Mouse (Mus musculus): ENCODE measurements around the gene Rasgrp2. TPM values are rescaled to one million over a fixed set of nuclear protein-coding genes. Genes with fewer than 3 reads are reported as not detected.
A peak's percentile ranks its signal among the peaks of the same experiment; 100 is the strongest.

The Rasgrp2 gene
- polyA plus RNA-seq, 1 experiment from 2014 or later: 14.6 TPM

DNA sequence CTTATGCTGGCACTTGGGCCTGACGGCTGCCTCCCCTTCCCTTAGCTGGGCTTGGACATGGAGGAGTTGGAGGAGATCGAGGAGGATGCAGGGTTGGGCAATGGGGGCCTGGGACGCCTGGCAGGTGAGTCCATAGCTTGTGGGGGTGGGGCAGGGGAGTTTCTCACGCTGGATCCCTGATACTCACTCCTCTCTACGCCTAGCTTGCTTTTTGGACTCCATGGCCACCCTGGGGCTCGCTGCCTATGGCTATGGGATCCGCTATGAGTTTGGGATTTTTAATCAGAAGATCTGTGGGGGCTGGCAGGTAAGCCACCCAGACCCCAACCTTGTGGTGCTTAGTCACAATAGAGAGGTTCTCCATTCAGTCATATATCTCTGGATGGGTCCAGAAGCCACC is 13.3 kb upstream of the Rasgrp2 start:
- Histone ChIP-seq H3K27ac (no peak overlapping the region), H3K4me1 (peaks cover 50% of the 10 kb centered on the region), H3K36me3 (0 out of 2 replicates have a peak, but pooled peaks cover under 1% of the 10 kb centered on the region), H3K27me3 (ENCODE audit: low read depth, poor library complexity, severe bottlenecking) (peaks cover 16% of the 10 kb centered on the region), H3K9me3 (replicated peaks) (no peaks in the 10 kb centered on the region), H3K4me3 (no peak overlapping the region)
- no peak for DNase-seq (ENCODE audit: low spot score)
- WGBS: 80% methylated on average over 7 of the region's 7 CpGs

DNA sequence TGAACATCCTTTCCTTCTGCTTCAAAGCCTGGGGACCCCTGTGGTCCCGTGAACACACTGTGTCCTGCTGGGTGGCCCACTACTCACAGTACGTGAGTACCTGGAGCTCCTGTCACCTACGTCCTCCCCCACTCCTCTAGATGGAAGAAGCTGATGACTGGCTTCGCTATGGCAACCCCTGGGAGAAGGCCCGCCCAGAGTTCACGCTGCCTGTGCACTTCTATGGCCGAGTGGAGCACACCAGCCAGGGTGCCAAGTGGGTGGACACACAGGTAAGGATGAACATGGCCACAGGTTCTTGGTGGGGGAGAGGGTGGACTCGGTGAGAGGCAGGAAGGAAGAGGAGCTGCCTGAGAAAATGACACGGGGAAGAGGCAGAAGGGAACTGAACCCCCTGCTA is 12.9 kb upstream of the Rasgrp2 start:
- Histone ChIP-seq H3K4me3 (no peak overlapping the region), H3K9me3 (replicated peaks) (no peaks in the 10 kb centered on the region), H3K27me3 (ENCODE audit: low read depth, poor library complexity, severe bottlenecking) (peaks cover 16% of the 10 kb centered on the region), H3K4me1 (peaks cover 51% of the 10 kb centered on the region), H3K27ac (no peak overlapping the region), H3K36me3 (no peaks in the 10 kb centered on the region)
- DNase-seq (ENCODE audit: low spot score): no peak
- 63% methylated on average over 9 of the region's 9 CpGs for WGBS

DNA sequence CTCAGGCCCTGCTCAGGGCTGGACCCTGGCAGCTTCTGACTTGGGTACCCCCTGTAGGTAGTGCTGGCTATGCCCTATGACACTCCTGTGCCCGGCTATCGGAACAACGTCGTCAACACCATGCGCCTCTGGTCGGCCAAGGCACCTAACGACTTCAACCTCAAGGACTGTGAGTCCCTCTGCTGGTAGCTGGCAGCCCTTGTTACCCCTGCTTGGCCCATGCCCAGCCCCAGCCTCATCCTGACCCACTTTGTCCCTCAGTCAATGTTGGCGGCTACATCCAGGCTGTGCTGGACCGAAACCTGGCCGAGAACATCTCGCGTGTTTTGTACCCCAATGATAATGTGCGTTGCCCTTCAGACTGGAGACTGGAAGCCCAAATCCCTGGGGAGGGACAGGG is 11.1 kb upstream of the Rasgrp2 start:
- peaks cover 49% of the 10 kb centered on the region for H3K4me1 ChIP-seq
- 82% methylated on average over 13 of the region's 13 CpGs for WGBS

DNA sequence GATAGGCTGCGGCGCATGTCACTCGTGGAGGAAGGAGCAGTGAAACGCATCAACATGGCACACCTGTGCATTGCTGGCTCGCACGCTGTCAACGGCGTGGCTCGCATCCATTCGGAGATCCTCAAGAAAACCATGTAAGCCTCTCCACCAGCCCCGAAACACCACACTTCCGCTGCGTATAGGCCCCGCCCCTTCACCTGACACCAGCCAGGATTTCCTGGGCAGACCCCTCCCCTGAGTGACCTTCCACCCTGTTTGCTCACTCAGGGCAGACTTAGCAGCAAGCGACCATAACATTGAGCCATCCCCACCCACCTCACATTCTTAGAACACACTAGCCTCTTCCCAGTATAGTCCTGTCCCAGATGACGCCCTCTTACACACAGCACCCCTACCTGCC is 9.3 kb upstream of the Rasgrp2 start:
- H3K4me3 ChIP-seq: peak overlapping the region; percentile 53
- 6% methylated on average over 16 of the region's 16 CpGs for WGBS
- no peak for DNase-seq (ENCODE audit: low spot score)
- H3K27me3 ChIP-seq (ENCODE audit: low read depth, poor library complexity, severe bottlenecking): peaks cover 16% of the 10 kb centered on the region
- H3K36me3 ChIP-seq: no peaks in the 10 kb centered on the region
- H3K9me3 ChIP-seq (replicated peaks): no peaks in the 10 kb centered on the region
- peaks cover 31% of the 10 kb centered on the region for H3K4me1 ChIP-seq
- H3K27ac ChIP-seq: peak overlapping the region; percentile 66

More for the DNA sequence above, 11.1 kb upstream of the Rasgrp2 start:
- Histone ChIP-seq H3K4me3 (no peak overlapping the region), H3K36me3 (no peaks in the 10 kb centered on the region), H3K27me3 (ENCODE audit: low read depth, poor library complexity, severe bottlenecking) (peaks cover 16% of the 10 kb centered on the region), H3K27ac (no peak overlapping the region), H3K9me3 (replicated peaks) (no peaks in the 10 kb centered on the region)
- DNase-seq (ENCODE audit: low spot score): no peak

DNA sequence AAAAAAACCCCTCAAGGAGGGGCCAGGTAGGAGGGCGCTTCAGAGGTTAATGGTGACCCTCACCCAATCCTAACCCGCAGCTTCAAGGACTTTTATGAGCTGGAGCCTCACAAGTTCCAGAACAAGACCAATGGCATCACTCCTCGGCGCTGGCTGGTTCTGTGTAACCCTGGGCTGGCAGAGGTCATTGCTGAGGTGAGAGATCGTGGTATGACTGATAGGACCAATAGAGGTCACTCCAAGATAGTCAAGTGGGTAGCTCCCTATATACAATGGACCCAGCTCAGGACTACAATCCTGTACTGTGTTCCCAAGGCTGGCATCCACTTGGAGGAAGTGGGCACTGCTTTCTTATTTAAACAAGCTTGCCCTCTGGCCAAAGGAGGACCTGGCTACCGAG is 8.9 kb upstream of the Rasgrp2 start:
- WGBS: 55% methylated on average over 6 of the region's 6 CpGs
- H3K4me1 ChIP-seq: peaks cover 26% of the 10 kb centered on the region

DNA sequence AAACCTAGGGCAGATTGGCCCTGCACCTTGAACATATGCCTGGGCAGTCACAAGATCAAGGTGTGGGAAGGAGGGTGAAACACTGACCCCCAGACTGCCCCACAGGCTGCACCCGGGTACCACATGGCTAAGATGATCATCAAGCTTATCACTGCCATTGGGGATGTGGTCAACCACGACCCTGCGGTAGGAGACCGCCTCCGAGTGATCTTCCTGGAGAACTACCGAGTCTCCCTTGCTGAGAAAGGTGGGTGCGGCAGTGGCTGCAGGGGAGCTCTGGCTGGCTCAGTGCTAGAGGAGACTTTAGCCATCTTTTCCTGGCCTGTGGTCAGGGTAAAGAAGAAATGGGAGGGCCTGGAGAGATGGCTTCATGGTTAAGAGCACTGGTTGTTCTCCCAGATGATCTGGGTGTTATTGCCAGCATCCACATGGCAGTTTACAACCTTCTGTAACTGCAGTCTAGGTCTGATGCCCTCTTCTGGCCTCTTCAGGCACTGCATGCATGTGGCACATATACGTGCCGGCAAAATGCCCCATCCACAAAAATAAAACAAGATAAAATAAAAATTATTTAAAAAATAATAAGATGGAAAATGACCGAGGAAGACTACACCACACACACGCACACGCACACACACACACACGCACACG is 6.3 kb upstream of the Rasgrp2 start:
- DNase-seq (ENCODE audit: low spot score): no peak
- H3K4me3 ChIP-seq: no peak overlapping the region
- H3K36me3 ChIP-seq: no peaks in the 10 kb centered on the region
- H3K4me1 ChIP-seq: peaks cover 22% of the 10 kb centered on the region
- no peak overlapping the region for H3K27ac ChIP-seq
- H3K27me3 ChIP-seq (ENCODE audit: low read depth, poor library complexity, severe bottlenecking): peaks cover 28% of the 10 kb centered on the region
- no peaks in the 10 kb centered on the region for H3K9me3 ChIP-seq (replicated peaks)
- WGBS: 92% methylated on average over 14 of the region's 14 CpGs

More for the DNA sequence above, 8.9 kb upstream of the Rasgrp2 start:
- Histone ChIP-seq H3K4me3 (peak overlapping the region; percentile 53), H3K9me3 (replicated peaks) (no peaks in the 10 kb centered on the region), H3K27ac (0 out of 2 replicates have a peak overlapping the region, but pooled peaks have one; percentile 66), H3K36me3 (no peaks in the 10 kb centered on the region), H3K27me3 (ENCODE audit: low read depth, poor library complexity, severe bottlenecking) (peaks cover 16% of the 10 kb centered on the region)
- no peak for DNase-seq (ENCODE audit: low spot score)

DNA sequence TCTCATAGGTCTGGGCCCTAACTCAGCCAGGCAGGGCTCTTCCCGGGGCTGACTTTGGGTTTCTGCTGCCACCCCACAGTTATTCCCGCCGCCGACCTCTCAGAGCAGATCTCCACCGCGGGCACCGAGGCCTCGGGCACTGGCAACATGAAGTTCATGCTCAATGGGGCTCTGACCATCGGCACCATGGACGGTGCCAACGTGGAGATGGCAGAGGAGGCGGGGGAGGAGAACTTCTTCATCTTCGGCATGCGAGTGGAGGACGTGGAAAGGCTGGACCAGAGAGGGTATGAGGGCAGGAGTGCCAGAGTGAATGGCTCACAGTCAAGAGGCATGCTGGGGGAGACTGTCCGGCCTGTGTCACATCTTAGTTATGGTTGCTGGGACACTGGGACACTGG is 5.5 kb upstream of the Rasgrp2 start:
- 93% methylated on average over 16 of the region's 16 CpGs for WGBS
- Histone ChIP-seq H3K27me3 (ENCODE audit: low read depth, poor library complexity, severe bottlenecking) (peaks cover 32% of the 10 kb centered on the region), H3K4me1 (peaks cover 30% of the 10 kb centered on the region), H3K36me3 (no peaks in the 10 kb centered on the region), H3K4me3 (no peak overlapping the region), H3K9me3 (replicated peaks) (no peaks in the 10 kb centered on the region), H3K27ac (no peak overlapping the region)
- DNase-seq (ENCODE audit: low spot score): no peak

DNA sequence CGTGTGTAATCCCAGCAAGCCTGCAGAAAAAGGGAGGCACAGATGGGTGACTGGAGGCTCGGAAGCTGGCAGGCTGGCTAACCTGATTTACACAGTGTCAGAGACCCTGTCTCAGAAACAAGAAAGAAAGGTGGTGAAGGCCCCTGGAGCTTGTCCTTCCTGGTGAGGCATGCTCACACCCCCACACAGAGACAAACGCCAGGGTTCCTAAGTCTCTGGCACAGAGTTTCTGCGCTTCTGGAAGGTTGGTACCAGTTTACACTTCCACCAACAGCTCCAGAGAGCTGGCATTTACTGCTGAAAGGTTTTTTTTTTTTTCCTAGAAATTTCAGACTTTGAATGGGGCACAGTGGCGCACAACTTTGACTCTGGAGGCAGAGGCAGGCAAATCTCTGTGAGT is 2.9 kb upstream of the Rasgrp2 start:
- Histone ChIP-seq H3K27ac (no peak overlapping the region), H3K36me3 (no peaks in the 10 kb centered on the region), H3K27me3 (ENCODE audit: low read depth, poor library complexity, severe bottlenecking) (peaks cover 51% of the 10 kb centered on the region), H3K4me1 (peaks cover 32% of the 10 kb centered on the region), H3K4me3 (no peak overlapping the region), H3K9me3 (replicated peaks) (no peaks in the 10 kb centered on the region)
- DNase-seq (ENCODE audit: low spot score): no peak
- WGBS: 89% methylated on average over 5 of the region's 5 CpGs

DNA sequence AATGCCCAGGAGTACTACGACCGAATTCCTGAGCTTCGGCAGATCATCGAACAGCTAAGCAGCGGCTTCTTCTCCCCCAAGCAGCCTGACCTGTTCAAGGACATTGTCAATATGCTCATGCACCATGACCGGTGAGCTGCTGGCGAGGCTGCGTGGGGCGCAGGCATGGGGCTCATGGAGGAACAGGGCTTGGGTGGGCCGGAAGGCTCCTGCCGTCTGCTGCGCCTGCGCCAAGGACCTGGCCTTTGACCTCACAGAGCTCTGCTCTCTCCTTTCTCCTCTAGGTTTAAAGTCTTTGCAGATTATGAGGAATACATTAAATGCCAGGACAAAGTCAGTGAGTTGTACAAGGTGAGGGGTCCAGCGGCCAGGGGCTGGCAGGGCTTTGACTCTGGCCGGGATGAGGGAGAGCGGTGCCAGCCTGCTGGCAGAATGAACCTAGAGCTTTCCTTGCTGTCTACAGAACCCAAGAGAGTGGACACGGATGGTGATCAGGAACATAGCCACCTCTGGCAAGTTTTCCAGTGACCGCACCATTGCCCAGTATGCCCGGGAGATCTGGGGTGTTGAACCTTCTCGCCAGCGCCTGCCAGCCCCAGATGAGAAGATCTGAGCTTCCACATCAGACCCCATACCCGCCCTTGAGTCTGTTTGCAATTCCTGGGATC is 1.4 kb upstream of the Rasgrp2 start:
- H3K4me1 ChIP-seq: peaks cover 46% of the 10 kb centered on the region
- peaks cover 66% of the 10 kb centered on the region for H3K27me3 ChIP-seq (ENCODE audit: low read depth, poor library complexity, severe bottlenecking)
- no peak overlapping the region; the same call in 1 of the 2 replicates for H3K4me3 ChIP-seq
- 80% methylated on average over 22 of the region's 22 CpGs for WGBS
- H3K27ac ChIP-seq: no peak overlapping the region
- no peaks in the 10 kb centered on the region for H3K9me3 ChIP-seq (replicated peaks)
- no peaks in the 10 kb centered on the region for H3K36me3 ChIP-seq
- DNase-seq (ENCODE audit: low spot score): no peak

DNA sequence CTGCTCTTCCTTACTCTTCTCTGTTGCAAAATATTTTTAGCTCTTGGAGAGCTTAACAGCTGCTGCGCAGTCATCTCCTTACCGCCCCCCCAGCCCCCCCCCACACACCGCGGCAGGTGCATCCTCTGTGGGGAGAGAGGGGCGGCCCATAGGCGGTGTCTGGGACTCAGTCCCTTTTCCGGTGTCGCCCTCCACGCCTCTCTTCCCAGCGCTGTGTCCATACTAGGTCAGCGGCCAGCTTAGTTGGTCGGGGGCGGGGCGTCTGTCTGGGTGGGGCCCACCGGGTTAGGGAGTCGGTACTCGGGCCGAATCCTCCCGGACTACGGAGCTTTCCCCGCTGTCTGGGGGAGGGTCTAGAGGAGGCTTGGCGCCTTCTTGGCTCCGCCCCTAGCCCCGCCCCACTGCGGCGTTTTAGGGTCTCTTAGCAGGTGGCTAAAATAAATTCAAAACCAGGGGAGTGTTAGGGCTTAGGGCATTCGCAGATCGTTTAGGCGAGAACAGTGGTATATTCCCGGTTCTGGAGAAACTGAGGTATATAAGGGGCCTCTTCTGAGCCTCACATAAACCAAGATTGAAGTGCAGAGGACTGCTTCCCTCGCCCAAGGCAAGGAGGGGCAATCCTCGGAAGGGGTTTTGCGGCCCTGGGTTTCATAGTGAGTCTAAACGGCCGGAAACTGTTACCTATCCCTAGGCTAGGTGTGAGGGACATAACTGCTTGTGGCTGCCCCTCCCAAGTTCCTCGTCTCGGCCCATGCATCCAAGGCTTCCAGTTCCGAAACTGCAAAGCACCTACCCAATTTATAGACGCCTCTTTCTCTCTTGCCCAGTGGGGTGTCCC is 474 bp upstream of the Rasgrp2 start:
- H3K4me3 ChIP-seq: peak overlapping the region; percentile 74
- DNase-seq (ENCODE audit: low spot score): peak; percentile 59
- peaks cover 56% of the 10 kb centered on the region for H3K4me1 ChIP-seq
- no peaks in the 10 kb centered on the region for H3K9me3 ChIP-seq (replicated peaks)
- H3K36me3 ChIP-seq: no peaks in the 10 kb centered on the region
- peak overlapping the region; percentile 77; the same call in 1 of the 2 replicates for H3K27ac ChIP-seq
- WGBS: 1% methylated on average over 39 of the region's 39 CpGs
- H3K27me3 ChIP-seq (ENCODE audit: low read depth, poor library complexity, severe bottlenecking): peaks cover 75% of the 10 kb centered on the region

DNA sequence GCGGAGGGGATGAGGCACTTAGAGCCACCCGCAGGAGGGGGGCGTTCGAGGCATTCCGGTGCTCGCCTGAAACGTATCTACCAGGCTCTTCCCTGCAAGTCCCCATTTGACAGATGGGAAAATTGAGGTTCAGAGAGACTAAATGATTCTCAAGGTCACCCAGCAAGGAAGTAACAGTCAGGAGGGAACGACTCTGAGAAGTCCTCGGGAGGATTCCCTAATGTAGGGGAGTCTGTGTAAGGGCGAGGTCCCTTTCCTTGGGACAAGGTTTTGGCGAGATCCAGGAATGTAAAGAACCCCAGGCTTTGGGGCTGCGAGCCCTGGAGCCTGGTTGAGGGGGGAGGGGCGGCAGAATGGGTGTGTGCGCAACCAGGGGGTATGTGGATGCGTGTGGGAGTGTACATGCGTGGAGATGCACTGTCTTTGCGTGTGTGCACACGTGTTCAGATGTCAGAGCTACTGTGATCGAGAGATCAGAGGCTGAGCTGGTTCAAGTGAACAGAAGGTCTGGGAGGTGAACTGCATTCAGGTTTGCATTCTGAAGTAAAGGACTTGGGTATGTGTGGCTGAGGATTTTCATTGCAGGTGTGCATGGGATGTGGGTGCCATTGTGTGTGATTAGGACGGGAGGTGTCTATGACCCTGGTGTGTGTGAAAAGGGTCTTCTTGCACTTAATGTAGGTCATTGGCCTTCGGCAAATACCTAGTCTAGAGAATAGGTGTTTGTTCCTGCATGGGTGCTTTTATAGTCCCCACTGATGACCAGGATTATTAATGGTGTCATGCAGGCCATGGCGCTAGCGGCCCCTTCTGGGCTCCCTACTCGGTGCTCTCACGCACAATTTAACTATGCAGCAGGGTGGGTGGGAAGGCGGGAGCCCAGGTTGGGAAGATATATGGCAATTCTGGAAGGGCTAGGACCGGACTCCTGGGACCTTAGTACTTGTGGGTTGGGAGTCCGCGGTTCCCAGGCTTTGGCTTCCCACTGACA is 1.3 kb downstream of the Rasgrp2 start:
- 3% methylated on average over 29 of the region's 29 CpGs for WGBS
- Histone ChIP-seq H3K9me3 (replicated peaks) (no peaks in the 10 kb centered on the region), H3K27ac (peak overlapping the region; percentile 77), H3K36me3 (no peaks in the 10 kb centered on the region), H3K4me1 (peaks cover 58% of the 10 kb centered on the region), H3K27me3 (ENCODE audit: low read depth, poor library complexity, severe bottlenecking) (peaks cover 88% of the 10 kb centered on the region), H3K4me3 (peak overlapping the region; percentile 74)
- no peak for DNase-seq (ENCODE audit: low spot score)

Measured in limb, embryonic 10.5 days (tissue).